Mouse (Mus musculus): ENCODE data around the gene Fabp7. TPM values are rescaled to one million over a fixed set of nuclear protein-coding genes. Genes with fewer than 3 reads are reported as not detected.

Fabp7 gene
- polyA plus RNA-seq, 1 experiment from 2014 or later: 1,407 TPM

- Histone ChIP-seq H3K27ac (ENCODE audit: low read length) (peak overlapping the region; percentile 39), H3K4me3 (replicated peaks; ENCODE audit: low read length) (peak overlapping the region; percentile 63), H3K4me2 (ENCODE audit: low read length) (peak overlapping the region; percentile 98), H3K27me3 (replicated peaks; ENCODE audit: control insufficient read depth, insufficient read depth, low read length) (no peaks in the 10 kb centered on the region), H3K36me3 (ENCODE audit: control insufficient read depth, insufficient read depth) (no peaks in the 10 kb centered on the region), H3K9ac (replicated peaks; ENCODE audit: low read depth, low read length) (peak overlapping the region; percentile 75), H3K4me1 (replicated peaks; ENCODE audit: control insufficient read depth, insufficient read depth, low read length) (peaks cover 18% of the 10 kb centered on the region), H3K9me3 (ENCODE audit: control insufficient read depth, low read length) (peaks cover 3% of the 10 kb centered on the region; the same call in 1 of the 2 replicates)
- peak; percentile 68 for ATAC-seq
- WGBS: 2% methylated on average over 44 of the region's 44 CpGs
Observed at GRCm38 (mm10) chr10:57794491-57795461, 10.1 kb downstream of the Fabp7 start.

- Histone ChIP-seq H3K27me3 (replicated peaks; ENCODE audit: control insufficient read depth, insufficient read depth, low read length) (no peaks in the 10 kb centered on the region), H3K36me3 (ENCODE audit: control insufficient read depth, insufficient read depth) (no peaks in the 10 kb centered on the region), H3K9me3 (ENCODE audit: control insufficient read depth, low read length) (peaks cover 3% of the 10 kb centered on the region; the same call in 1 of the 2 replicates), H3K4me3 (replicated peaks; ENCODE audit: low read length) (peak overlapping the region; percentile 63), H3K27ac (ENCODE audit: low read length) (no peak overlapping the region), H3K4me1 (replicated peaks; ENCODE audit: control insufficient read depth, insufficient read depth, low read length) (peaks cover 18% of the 10 kb centered on the region), H3K9ac (replicated peaks; ENCODE audit: low read depth, low read length) (no peak overlapping the region; the same call in 1 of the 2 replicates), H3K4me2 (ENCODE audit: low read length) (peak overlapping the region; percentile 98)
- WGBS: 40% methylated on average over 4 of the region's 4 CpGs
- no peak for ATAC-seq
Observed at GRCm38 (mm10) chr10:57795542-57795941, 10.9 kb downstream of the Fabp7 start.

- WGBS: 41% methylated on average over 4 of the region's 4 CpGs
- peaks cover 18% of the 10 kb centered on the region for H3K4me1 ChIP-seq (replicated peaks; ENCODE audit: control insufficient read depth, insufficient read depth, low read length)
- no peak overlapping the region for H3K4me2 ChIP-seq (ENCODE audit: low read length)
- peaks cover 3% of the 10 kb centered on the region; the same call in 1 of the 2 replicates for H3K9me3 ChIP-seq (ENCODE audit: control insufficient read depth, low read length)
- no peak overlapping the region for H3K27ac ChIP-seq (ENCODE audit: low read length)
- no peak overlapping the region for H3K9ac ChIP-seq (replicated peaks; ENCODE audit: low read depth, low read length)
- peak; percentile 49; the same call in 1 of the 2 replicates for ATAC-seq
- no peak overlapping the region for H3K4me3 ChIP-seq (replicated peaks; ENCODE audit: low read length)
- no peaks in the 10 kb centered on the region for H3K36me3 ChIP-seq (ENCODE audit: control insufficient read depth, insufficient read depth)
- no peaks in the 10 kb centered on the region for H3K27me3 ChIP-seq (replicated peaks; ENCODE audit: control insufficient read depth, insufficient read depth, low read length)
Observed at GRCm38 (mm10) chr10:57796057-57796456, 11.4 kb downstream of the Fabp7 start.

GRCm38 (mm10) chr10:57799486-57799885 is 14.8 kb downstream of the Fabp7 start:
- H3K9ac ChIP-seq (replicated peaks; ENCODE audit: low read depth, low read length): no peak overlapping the region
- H3K4me1 ChIP-seq (replicated peaks; ENCODE audit: control insufficient read depth, insufficient read depth, low read length): peaks cover 14% of the 10 kb centered on the region
- H3K36me3 ChIP-seq (ENCODE audit: control insufficient read depth, insufficient read depth): no peaks in the 10 kb centered on the region
- no peaks in the 10 kb centered on the region for H3K9me3 ChIP-seq (ENCODE audit: control insufficient read depth, low read length)
- ATAC-seq: no peak
- H3K27me3 ChIP-seq (replicated peaks; ENCODE audit: control insufficient read depth, insufficient read depth, low read length): no peaks in the 10 kb centered on the region
- H3K27ac ChIP-seq (ENCODE audit: low read length): no peak overlapping the region
- H3K4me2 ChIP-seq (ENCODE audit: low read length): no peak overlapping the region
- no peak overlapping the region for H3K4me3 ChIP-seq (replicated peaks; ENCODE audit: low read length)
- WGBS: 98% methylated on average over 1 of the region's 1 CpGs

- 96% methylated on average over 6 of the region's 6 CpGs for WGBS
- H3K4me1 ChIP-seq (replicated peaks; ENCODE audit: control insufficient read depth, insufficient read depth, low read length): no peaks in the 10 kb centered on the region
- no peak for ATAC-seq
- no peak overlapping the region for H3K4me2 ChIP-seq (ENCODE audit: low read length)
- no peak overlapping the region for H3K27ac ChIP-seq (ENCODE audit: low read length)
- H3K36me3 ChIP-seq (ENCODE audit: control insufficient read depth, insufficient read depth): 0 out of 2 replicates have a peak, but pooled peaks cover 2% of the 10 kb centered on the region
- no peaks in the 10 kb centered on the region for H3K27me3 ChIP-seq (replicated peaks; ENCODE audit: control insufficient read depth, insufficient read depth, low read length)
- H3K9ac ChIP-seq (replicated peaks; ENCODE audit: low read depth, low read length): no peak overlapping the region
- no peak overlapping the region for H3K4me3 ChIP-seq (replicated peaks; ENCODE audit: low read length)
- no peaks in the 10 kb centered on the region for H3K9me3 ChIP-seq (ENCODE audit: control insufficient read depth, low read length)
Observed at GRCm38 (mm10) chr10:57807754-57808153, 23.1 kb downstream of the Fabp7 start.

- Histone ChIP-seq H3K9ac (replicated peaks; ENCODE audit: low read depth, low read length) (no peak overlapping the region), H3K27me3 (replicated peaks; ENCODE audit: control insufficient read depth, insufficient read depth, low read length) (no peaks in the 10 kb centered on the region), H3K9me3 (ENCODE audit: control insufficient read depth, low read length) (no peaks in the 10 kb centered on the region), H3K36me3 (ENCODE audit: control insufficient read depth, insufficient read depth) (no peaks in the 10 kb centered on the region), H3K27ac (ENCODE audit: low read length) (no peak overlapping the region), H3K4me1 (replicated peaks; ENCODE audit: control insufficient read depth, insufficient read depth, low read length) (no peaks in the 10 kb centered on the region), H3K4me3 (replicated peaks; ENCODE audit: low read length) (no peak overlapping the region), H3K4me2 (ENCODE audit: low read length) (no peak overlapping the region)
- no peak for ATAC-seq
- WGBS: 85% methylated on average over 5 of the region's 5 CpGs
Observed at GRCm38 (mm10) chr10:57812161-57812856, 27.6 kb downstream of the Fabp7 start.

GRCm38 (mm10) chr10:57814295-57814694 is 29.6 kb downstream of the Fabp7 start:
- H3K4me2 ChIP-seq (ENCODE audit: low read length): no peak overlapping the region
- no peaks in the 10 kb centered on the region for H3K36me3 ChIP-seq (ENCODE audit: control insufficient read depth, insufficient read depth)
- H3K27me3 ChIP-seq (replicated peaks; ENCODE audit: control insufficient read depth, insufficient read depth, low read length): no peaks in the 10 kb centered on the region
- H3K27ac ChIP-seq (ENCODE audit: low read length): no peak overlapping the region
- no peak overlapping the region for H3K4me3 ChIP-seq (replicated peaks; ENCODE audit: low read length)
- H3K9ac ChIP-seq (replicated peaks; ENCODE audit: low read depth, low read length): no peak overlapping the region
- 73% methylated on average over 2 of the region's 2 CpGs for WGBS
- H3K9me3 ChIP-seq (ENCODE audit: control insufficient read depth, low read length): no peaks in the 10 kb centered on the region
- no peaks in the 10 kb centered on the region for H3K4me1 ChIP-seq (replicated peaks; ENCODE audit: control insufficient read depth, insufficient read depth, low read length)
- ATAC-seq: no peak

- Histone ChIP-seq H3K9me3 (ENCODE audit: control insufficient read depth, low read length) (no peaks in the 10 kb centered on the region), H3K4me2 (ENCODE audit: low read length) (no peak overlapping the region), H3K36me3 (ENCODE audit: control insufficient read depth, insufficient read depth) (no peaks in the 10 kb centered on the region), H3K27ac (ENCODE audit: low read length) (no peak overlapping the region), H3K4me1 (replicated peaks; ENCODE audit: control insufficient read depth, insufficient read depth, low read length) (no peaks in the 10 kb centered on the region), H3K4me3 (replicated peaks; ENCODE audit: low read length) (no peak overlapping the region), H3K9ac (replicated peaks; ENCODE audit: low read depth, low read length) (no peak overlapping the region), H3K27me3 (replicated peaks; ENCODE audit: control insufficient read depth, insufficient read depth, low read length) (no peaks in the 10 kb centered on the region)
- 79% methylated on average over 6 of the region's 6 CpGs for WGBS
- no peak for ATAC-seq
Observed at GRCm38 (mm10) chr10:57815869-57816268, 31.2 kb downstream of the Fabp7 start.

GRCm38 (mm10) chr10:57819209-57819608 is 34.5 kb downstream of the Fabp7 start:
- peaks cover 4% of the 10 kb centered on the region for H3K4me1 ChIP-seq (replicated peaks; ENCODE audit: control insufficient read depth, insufficient read depth, low read length)
- H3K9ac ChIP-seq (replicated peaks; ENCODE audit: low read depth, low read length): no peak overlapping the region
- 95% methylated on average over 2 of the region's 2 CpGs for WGBS
- no peak overlapping the region for H3K27ac ChIP-seq (ENCODE audit: low read length)
- H3K36me3 ChIP-seq (ENCODE audit: control insufficient read depth, insufficient read depth): no peaks in the 10 kb centered on the region
- H3K9me3 ChIP-seq (ENCODE audit: control insufficient read depth, low read length): no peaks in the 10 kb centered on the region
- ATAC-seq: no peak
- H3K27me3 ChIP-seq (replicated peaks; ENCODE audit: control insufficient read depth, insufficient read depth, low read length): no peaks in the 10 kb centered on the region
- no peak overlapping the region for H3K4me2 ChIP-seq (ENCODE audit: low read length)
- no peak overlapping the region for H3K4me3 ChIP-seq (replicated peaks; ENCODE audit: low read length)
